Mouse (Mus musculus): ENCODE data around the gene Jmy.
"Not testable (repeated sequence)": the region's sequence is repeated elsewhere in the genome, so short reads cannot be mapped to it uniquely, and the experiment has no call there.

Gene Jmy

GRCm38 (mm10) chr13:93499167-93499972 is at the start of gene Jmy:
TSS of gene Jmy (minus strand) at chr13:93499808.
- peak; percentile 81 for DNase-seq

DNA sequence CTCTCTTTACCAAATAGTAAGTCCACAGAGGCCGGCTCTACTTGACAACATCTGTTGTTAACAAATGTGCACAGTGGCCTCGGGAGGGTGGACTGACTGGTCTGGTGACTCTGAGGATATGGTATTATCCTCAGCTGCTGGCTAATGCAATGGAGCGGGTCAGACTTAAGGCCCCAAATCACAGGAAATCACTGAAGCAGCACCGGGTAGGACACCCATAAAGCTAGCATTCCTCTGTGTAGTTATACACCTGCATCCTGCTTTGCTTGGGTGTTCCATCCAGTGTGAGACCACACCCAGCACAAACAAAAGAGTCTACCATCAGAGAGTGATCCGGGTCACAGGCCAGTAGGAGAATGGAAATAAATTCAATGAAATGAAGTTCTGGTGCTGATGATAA is 48.0 kb upstream of the Jmy start:
- no peak for DNase-seq

GRCm38 (mm10) chr13:93546011-93546410 is 46.4 kb upstream of the Jmy start:
- DNase-seq, result no peak

DNA sequence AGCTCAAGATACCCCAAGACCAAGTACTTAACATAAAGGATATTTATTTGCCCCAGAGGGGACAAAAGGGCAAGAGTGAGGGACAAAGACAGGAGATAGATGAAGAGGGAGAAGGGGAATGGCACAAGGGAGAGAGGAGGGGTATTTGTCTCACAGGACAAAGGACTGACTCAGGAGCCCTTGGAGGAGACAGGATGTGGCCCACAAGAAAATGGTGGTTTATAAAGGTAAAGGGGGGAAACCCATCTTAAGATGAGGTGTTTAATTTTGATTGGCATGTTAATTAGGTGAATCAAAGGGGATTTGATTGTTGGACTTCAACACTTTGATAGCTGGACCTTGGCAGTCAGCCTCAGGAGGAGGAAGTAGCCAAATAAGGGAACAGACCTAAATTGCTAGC is 44.7 kb upstream of the Jmy start:
- DNase-seq, result no peak

- DNase-seq, result no peak
Observed at GRCm38 (mm10) chr13:93539311-93539710, 39.7 kb upstream of the Jmy start.

DNA sequence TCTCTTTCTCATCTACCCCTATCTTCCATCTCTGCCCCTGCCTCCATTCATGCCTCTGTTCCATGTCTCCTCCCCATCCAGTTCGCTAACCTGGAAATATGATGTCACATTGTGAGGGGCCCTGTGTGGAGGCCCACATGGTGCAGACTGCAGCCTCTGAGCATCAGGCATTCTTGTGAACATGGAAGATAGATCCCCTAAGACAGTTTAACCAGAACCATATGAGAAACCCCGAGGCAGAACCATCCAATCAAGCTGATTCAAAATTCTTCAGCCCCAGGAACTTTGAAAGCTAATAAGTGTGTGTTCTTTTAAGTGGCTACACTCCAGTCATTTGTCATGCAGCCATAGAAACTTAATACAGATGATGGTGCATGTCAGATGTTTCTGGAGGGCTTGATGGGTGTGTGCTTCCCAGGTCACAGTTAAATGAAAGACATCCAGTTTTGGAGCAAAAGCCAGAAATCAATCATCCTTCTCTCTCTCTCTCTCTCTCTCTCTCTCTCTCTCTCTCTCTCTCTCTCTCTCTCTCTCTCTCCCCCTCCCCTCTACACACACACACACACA is 19.2 kb upstream of the Jmy start:
- no peak for DNase-seq

DNA sequence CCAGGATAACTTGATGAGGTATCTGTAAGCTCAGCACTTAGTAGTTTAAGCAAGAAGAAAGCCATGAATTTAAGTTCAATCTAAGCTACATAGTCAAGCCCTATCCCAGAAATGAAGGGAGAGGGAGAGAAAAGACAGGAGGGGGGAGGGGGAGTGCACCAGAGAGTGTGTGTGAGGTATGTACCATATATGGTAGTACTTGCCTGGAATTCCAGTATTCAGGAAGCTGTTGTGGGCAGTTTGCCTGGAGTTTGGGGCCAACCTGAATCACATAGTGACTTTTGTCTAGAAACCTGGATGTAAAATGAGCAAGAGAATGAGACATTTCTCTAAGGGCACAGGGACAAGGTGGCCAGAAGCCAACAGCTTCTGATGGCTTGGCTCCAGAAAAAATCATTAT is 17.6 kb upstream of the Jmy start:
- no peak for DNase-seq

DNA sequence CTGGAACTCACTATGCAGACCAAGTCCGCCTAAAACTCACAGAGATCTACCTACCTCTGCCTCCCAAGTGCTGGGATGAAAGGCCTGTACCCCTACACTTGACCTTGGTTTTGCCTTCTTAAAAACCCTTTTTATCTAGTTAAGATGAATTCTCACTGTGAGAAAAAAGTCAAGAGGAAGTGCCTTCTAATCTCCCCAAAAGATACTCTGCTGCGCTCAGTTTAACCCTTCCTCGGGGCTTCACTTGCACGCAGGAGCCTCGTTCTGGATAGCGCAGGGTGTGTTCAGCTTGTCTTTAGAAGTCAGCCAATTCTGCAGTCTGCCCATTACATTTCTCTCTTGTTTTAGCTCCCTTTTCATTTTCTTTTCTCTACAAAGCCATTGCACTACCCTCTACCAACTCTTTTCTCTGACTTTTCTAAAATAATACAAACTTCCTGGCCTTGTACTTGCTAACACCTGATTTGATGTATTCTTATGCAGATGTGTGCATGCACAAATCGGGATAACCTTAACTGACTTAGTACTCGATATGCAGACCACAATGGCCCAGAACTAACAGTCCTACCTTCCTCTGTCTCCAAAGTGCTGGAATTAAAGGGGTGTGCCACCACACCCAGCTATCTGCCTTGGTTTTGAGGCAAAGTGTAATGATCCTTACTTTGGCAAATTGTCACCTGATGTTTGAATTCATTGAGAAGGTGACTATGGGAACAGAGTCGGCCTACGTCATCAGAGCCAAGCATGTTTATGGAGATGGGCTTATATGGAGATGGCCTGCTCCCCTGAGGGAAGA is 14.6 kb upstream of the Jmy start:
- no peak for DNase-seq

- DNase-seq, result no peak
Observed at GRCm38 (mm10) chr13:93510447-93511180, 11.0 kb upstream of the Jmy start.

DNA sequence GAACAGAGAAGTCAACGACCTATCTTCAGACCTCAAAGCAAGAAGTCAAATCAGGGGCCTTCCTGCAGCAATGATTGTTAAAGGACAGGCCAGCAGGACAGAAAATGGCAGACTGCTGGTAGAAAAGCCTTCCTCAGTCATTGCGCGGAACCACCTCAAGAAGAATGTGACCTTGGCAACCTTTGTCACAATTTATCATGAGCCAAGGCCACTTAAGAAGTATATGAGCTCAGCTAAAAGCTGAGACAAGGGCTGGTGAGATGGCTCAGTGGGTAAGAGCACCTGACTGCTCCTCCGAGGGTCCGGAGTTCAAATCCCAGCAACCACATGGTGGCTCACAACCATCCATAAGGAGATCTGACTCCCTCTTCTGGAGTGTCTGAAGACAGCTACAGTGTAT is 7.3 kb upstream of the Jmy start:
- DNase-seq, result not testable (repeated sequence)

GRCm38 (mm10) chr13:93501724-93502123 is 2.1 kb upstream of the Jmy start:
- no peak for DNase-seq

DNA sequence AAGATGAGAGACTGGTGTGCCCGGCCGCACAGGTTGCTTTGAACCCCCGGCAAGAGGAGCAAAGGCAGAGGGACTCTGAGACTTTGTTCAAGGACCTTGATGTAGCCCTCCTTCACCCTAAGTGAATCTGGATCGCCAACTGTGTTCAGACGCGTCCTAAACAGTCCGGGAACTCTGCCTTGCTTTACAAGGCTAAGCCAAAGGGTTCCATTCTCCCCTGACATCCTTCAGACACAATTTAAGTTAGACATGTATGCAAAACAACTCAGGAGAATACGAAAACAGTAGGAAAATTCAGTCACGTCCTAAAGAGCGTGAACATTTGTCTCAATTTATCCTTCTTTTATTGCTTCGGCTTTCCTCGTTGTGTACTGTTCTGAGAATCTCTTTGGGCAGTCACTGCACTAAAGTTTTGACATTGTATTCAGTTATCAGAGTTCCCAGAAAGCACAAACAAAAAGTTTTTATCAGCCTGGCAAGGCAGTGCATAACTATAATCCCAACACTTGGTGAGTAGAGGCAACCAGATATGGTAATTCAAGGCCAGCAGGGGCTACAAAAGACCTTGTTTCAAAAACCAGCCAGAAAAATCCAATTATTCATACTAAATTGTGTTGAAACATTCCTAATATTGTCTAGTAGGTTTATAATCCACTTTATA is 495 bp upstream of the Jmy start:
- DNase-seq, result no peak

- peak; percentile 31 for DNase-seq
Observed at GRCm38 (mm10) chr13:93498211-93499166, 1.1 kb downstream of the Jmy start.

DNA sequence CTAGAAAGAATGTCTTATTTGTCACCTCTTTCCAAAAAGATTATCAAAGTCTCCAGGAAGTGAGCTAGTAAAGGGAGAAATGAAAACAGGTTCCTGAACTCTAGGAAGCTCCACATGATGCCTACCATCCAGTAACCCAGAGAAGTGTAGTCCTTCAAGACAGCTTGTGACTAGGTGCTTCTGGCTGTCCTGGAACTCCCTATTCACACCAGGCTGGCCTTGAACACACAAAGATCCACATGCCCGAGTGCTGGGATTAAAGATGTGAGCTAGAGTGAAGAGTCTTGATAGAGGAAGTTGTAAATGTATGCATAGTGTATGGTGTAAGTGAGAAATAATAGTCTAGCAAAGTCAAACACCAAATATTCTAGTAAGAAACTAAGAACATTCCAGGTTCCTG is 2.6 kb downstream of the Jmy start:
- no peak for DNase-seq

DNA sequence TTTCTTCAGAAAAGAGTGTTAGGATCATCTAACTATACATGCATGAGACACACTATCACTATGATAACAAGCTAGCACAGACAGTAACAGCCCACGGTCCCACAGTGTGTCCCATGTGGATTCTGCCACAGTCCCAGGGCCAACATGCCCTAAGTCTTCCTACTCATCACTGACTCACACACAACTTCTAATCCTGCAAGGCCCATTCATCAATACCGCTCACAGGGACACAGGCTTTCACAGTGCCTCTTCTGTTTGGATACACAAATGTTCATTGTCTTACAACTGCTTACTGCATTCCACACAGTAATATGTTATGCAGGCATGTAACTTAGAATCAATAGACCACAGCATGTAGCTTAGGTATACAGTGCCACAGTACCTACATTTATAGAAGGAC is 11.1 kb downstream of the Jmy start:
- DNase-seq, result no peak

DNA sequence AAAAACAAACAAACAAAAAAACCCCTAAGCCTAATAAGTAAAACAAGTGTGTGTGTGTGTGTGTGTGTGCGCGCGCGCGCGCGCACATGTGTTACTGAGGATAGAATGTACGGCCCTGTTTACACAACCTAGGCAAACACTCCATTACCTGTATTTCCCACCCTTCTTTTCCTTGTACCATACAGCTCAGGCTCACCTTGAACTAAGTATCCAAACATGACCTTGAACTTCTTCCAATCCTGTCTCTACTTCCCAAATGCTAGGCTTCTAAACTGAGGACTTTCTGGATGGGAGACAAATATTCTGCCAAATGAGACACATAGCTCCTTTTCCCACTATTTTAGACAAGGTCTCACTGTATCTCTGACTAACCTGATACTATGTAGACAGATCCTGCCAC is 11.9 kb downstream of the Jmy start:
- DNase-seq, result no peak

- DNase-seq, result no peak
Observed at GRCm38 (mm10) chr13:93484276-93484675, 15.3 kb downstream of the Jmy start.

DNA sequence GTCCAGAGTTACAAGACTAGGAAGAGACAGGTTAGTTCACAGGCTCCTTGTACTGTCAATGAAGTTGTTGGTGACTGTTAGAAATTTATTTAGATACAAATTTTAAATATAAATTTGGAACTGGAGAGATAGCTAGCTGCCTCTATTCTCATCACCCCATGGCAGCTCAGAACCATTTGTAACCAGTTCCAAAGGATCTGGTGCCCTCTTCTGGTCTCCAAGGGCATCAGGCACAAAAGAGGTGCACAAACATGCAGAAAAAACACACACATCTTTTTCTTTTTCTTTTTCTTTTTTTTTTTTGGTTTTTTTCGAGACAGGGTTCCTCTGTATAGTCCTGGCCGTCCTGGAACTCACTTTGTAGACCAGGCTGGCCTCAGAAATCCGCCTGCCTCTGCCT is 18.5 kb downstream of the Jmy start:
- DNase-seq, result no peak

DNA sequence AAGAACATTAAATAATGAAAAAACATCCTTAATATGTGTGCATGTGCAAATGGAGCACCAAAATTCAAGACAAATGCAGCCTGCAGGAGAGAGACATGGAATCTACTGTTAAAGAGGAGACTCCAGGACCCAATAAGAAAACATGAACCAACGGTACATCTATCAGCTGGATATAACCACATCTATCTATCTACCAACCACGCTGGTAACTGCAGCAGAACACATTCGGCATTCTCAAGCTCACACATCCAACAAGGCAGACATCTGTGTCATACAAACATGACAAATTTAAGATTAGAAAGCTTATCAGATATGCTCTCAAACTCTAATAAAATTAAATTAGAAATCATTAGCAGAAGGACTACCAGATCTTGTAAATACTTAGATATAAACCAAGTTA is 21.3 kb downstream of the Jmy start:
- DNase-seq, result no peak

- no peak for DNase-seq
Observed at GRCm38 (mm10) chr13:93468355-93468754, 31.3 kb downstream of the Jmy start.

DNA sequence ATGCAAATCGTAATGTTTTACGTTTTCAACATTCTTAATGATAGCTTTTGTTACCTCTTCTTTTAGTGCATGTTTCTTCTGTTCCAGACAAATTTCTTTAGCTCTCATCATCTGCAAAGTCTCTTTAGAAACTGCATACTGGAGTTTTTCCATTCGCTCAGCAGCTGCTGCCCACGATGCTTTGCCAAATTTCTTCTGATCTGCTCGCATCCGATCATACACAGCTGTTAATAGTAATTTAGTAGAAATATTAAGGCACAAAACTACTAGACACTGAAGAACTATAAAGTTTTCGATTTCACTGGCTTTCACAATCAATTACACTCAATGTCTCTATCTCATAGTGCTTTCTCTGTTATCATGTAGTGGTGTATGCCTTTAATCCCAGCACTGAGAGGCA is 40.0 kb downstream of the Jmy start:
- DNase-seq, result no peak

GRCm38 (mm10) chr13:93458616-93459015 is 41.0 kb downstream of the Jmy start:
- no peak for DNase-seq

All from cerebellum, adult 11 months (tissue).